Mouse (Mus musculus) ovary, postnatal 10 days (tissue): ENCODE data around the gene Gm3435.
A peak's percentile ranks its signal among the peaks of the same experiment; 100 is the strongest.
"Not testable (repeated sequence)": the region's sequence is repeated elsewhere in the genome, so short reads cannot be mapped to it uniquely, and the experiment has no call there.

Experiments used
- DNase-seq: peaks from one replicate; pipeline ENCODE4 v3.0.0; 2022; ENCODE audit warnings: low spot score

Gene Gm3435

DNA sequence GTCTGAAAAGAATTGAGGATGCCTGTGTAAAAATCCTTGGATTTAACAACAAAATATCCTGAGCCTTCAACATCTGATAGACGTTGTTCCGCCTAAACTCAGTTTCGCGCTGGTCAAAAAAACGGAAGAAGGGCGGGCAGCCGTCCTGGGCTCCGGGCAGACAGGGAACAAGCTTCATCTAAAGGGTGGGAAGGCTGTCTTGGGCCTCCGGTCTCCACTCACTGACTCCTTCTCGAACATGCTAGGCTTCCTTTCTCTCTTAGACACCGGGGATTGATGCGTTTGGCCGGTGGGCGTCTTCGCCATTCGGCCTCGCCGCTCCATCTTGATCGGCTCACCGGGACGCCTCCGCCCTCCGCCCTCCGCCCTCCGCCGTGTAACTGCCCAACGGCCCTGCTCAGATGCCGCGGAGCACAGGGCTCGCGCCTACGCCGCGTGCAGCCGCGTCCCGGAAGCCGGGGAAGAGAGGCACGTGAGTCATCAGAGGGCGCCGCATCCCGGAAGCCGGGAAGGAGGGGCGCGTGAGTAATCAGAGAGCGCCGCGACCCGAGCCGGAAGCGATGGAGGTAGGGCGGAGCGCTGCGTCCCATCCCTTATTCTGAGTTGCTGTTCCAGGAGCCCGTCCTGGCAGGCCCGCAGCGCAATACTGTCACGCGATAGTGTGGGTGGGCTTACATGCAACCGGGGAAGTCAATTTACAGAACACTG, at the start of gene Gm3435:
Gm3435 (plus strand) TSS at position 471 of the 708 bp plus-strand sequence.
- not testable (repeated sequence) for DNase-seq

- DNase-seq, result no peak
Observed at GRCm38 (mm10) chr17:14960520-14960919, 49.5 kb upstream of the Gm3435 start.

- DNase-seq, result not testable (repeated sequence)
Observed at GRCm38 (mm10) chr17:14960951-14961556, 48.9 kb upstream of the Gm3435 start, which contains the start of gene Phf10. Gene Phf10, minus strand, starts transcription at chr17:14961273.

GRCm38 (mm10) chr17:14961557-14962154, 48.3 kb upstream of the Gm3435 start:
- not testable (repeated sequence) for DNase-seq

DNA sequence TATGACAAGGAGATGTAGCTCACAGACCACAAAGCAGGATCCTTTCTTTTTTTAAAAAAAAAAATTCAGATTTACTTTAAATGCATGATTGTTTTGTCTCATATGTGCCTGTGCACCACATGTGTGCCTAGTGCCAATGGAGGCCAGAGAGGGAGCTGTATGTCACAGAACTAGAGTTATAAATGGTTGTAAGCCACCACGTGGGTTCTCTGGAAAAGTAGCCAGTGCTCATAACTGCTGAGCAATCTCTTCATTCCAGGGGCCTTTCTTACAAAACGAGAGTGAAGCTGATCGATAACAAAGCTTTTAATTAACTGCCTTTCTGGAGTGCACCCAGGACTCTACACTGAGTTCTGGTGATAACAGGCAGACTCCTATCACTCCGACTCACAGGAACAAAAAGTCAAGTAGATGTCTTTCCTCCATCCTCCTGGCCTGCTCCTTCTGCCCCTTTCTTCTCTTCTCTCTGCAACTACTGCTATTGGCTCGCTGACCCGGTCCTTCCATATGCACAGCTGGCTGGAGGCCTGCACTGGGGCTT, 41.5 kb upstream of the Gm3435 start:
- not testable (repeated sequence) for DNase-seq

- DNase-seq, result not testable (repeated sequence)
Observed at GRCm38 (mm10) chr17:14977718-14978361, 32.1 kb upstream of the Gm3435 start.

GRCm38 (mm10) chr17:14978362-14979038, 31.5 kb upstream of the Gm3435 start, which contains the start of the genes 9030025P20Rik and Gm3417:
Gene 9030025P20Rik, plus strand, starts transcription at chr17:14978468.
Gene Gm3417, minus strand, starts transcription at chr17:14978790.
- not testable (repeated sequence) for DNase-seq

- DNase-seq, result not testable (repeated sequence)
Observed at GRCm38 (mm10) chr17:14990116-14990702, 19.8 kb upstream of the Gm3435 start.

- not testable (repeated sequence) for DNase-seq
Observed at GRCm38 (mm10) chr17:14992522-14993138, 17.3 kb upstream of the Gm3435 start.

- DNase-seq, result not testable (repeated sequence)
Observed at GRCm38 (mm10) chr17:14993139-14993832, 16.7 kb upstream of the Gm3435 start.

DNA sequence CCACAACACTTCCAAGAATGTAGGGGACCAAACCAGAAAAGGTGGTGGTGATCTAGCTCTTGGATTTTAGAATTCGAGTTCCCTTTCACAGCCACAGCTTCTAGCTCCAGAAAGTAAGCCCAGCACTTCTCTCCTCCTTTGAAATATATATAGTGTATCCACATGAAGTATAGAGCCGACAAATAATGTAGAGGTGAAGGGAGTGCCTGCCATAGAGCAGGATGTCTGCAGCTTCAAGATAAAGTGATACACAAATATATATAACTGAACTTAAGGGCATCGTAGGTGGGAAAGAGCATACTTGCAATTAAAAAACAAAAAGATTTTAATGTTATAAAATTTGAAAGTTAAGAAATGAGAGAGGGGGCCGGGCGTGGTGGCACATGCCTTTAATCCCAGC, 15.8 kb upstream of the Gm3435 start:
- DNase-seq, result not testable (repeated sequence)

DNA sequence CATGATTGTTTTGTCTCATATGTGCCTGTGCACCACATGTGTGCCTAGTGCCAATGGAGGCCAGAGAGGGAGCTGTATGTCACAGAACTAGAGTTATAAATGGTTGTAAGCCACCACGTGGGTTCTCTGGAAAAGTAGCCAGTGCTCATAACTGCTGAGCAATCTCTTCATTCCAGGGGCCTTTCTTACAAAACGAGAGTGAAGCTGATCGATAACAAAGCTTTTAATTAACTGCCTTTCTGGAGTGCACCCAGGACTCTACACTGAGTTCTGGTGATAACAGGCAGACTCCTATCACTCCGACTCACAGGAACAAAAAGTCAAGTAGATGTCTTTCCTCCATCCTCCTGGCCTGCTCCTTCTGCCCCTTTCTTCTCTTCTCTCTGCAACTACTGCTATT, 9.9 kb upstream of the Gm3435 start:
- not testable (repeated sequence) for DNase-seq

DNA sequence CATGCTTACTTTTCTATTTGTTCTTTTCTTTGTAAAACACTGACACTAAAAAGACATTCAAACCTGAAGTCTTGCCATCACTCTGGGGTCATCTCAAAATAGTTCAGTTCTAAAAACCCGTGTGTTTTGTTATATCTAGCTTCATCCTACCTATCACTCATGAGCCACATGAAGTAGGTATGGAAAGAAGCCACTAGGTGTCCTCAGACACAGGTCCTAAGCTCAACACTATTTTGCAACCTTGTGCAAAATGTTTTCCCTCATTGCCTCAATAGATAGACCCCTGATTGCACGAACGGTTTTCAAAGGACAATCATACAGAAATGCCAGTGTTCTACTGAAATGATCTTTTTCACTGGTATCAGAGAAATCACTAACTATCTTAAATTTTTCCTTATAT, 888 bp upstream of the Gm3435 start:
- not testable (repeated sequence) for DNase-seq

DNA sequence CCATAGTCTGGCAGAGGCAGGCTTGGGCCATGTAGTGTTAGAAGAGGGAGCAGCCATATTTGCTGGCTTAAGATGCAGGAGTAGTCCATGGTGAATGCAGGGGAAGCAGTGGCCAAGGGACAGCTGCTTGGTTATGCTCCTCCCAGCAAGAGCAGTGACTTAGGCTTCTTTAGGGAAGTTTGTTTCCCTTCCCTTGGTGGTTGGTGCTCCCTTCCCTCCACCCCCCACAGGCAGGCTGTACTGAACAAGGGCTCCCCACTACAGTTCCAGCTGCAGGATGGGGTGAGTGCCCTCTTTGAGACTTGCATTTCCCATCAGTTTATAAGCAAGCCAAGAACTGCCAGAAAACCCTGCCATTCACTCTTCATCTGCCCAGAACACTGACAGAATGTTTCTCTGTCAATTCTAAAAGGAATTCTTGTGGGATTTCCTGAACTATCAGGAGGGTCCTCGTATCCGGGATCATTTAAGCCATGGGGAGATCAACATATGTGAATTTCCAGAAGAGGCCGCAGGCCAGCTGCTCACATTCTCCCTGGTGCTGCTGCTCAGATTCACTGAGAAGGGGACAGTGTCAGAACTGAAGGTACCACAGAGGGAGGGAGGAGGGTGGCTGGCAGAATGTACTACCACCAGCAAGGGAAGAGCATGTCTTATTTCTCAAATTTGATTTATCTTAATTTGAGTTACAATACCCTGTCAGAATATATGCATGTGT, 11.7 kb downstream of the Gm3435 start:
- peak; percentile 1 for DNase-seq

DNA sequence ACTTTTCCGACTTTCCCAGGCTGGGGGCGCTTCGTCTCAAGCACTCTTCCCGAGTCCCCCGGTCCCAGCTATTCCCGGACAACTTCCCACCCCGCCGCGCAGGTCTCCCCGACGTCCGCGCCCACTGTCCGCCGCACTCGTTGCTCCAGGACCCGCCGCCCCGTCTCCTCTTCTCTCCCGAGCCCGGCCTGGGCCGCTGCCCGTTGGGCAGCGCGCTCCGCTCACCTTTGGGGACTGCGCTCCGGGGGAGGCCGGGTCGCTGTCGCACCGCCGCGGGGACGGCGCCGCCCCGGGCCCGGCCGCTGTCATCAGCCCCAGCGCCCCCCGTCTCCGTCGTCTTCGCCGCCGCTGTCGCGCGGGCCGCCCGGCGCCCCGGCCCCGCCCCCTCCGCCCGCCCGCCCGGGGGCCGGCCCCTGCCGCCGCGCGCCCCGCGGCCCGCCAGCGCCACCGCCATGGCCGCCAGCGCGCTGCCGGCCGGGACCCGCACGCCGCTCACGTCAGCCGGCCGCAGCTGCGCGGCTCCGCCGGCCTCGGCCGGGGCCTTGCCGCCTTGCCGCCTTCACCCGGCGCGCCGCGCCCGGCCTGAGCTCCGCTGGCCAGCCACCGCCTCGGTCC, 14.0 kb downstream of the Gm3435 start:
- not testable (repeated sequence) for DNase-seq

DNA sequence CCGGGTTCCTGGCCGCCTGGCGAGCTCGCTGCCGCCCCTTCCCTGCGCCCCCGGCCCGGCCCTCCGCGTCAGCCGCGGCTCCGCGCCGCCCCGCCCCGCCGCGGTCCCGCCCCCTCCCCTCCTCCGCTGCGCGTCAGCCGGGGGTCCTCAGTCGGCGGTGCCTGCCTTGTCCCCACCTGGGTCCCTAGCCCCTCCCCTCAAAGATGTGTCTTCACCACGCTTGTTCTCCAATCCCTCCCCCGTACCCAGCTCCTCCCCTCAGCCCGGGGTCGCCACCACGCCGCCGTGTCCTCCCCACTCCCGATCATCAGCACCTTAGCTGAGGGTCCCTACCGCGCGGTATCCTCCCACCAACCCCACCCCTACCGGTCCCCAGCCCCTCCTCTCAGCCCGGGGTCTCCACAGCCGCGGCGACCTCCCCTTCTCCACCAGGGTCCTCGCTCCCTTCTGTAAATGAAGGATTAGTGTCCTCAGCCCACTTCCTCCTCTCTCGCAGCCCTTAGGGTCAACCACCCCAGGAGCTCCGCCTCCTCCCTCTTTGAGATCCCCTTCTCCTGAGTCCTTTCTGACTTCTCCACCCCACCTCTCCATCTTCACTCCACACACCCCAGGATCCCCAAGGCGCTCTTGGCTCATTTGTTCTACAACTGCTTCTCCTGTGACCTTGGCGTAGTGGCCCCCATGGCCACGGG, 14.7 kb downstream of the Gm3435 start:
- DNase-seq, result not testable (repeated sequence)

GRCm38 (mm10) chr17:15025513-15025912, 15.5 kb downstream of the Gm3435 start:
- not testable (repeated sequence) for DNase-seq

- DNase-seq, result not testable (repeated sequence)
Observed at GRCm38 (mm10) chr17:15031414-15031813, 21.4 kb downstream of the Gm3435 start.
